Mouse (Mus musculus) intestine, postnatal 0 days (tissue): ENCODE results near the gene Ticam1. TPM values are rescaled to one million over a fixed set of nuclear protein-coding genes. Genes with fewer than 3 reads are reported as not detected.

Experiments used
- ATAC-seq: fragments of 200-750 bp; cut with Nextera tagmentation; 2 replicates; pipeline ENCODE4 v1.8.0; 2017; ENCODE audit warnings: mild to moderate bottlenecking, moderate TSS enrichment, moderate library complexity
- H3K27ac ChIP-seq: fragments of 300-500 bp; sonication (generic); 2 replicates; pipeline ENCODE4 v1.5.1; 2014; ENCODE audit warnings: mild to moderate bottlenecking, low read depth, low read length, moderate library complexity
- H3K27me3 ChIP-seq: fragments of 300-500 bp; sonication (generic); replicated peaks from 2 replicates; pipeline ENCODE4 v1.6.1; 2014; ENCODE audit warnings: low read length, mixed read lengths; ENCODE audit not compliant: control insufficient read depth, insufficient read depth
- H3K36me3 ChIP-seq: fragments of 300-500 bp; sonication (generic); 2 replicates; pipeline ENCODE4 v1.6.1; 2014; ENCODE audit warnings: mild to moderate bottlenecking, moderate library complexity; ENCODE audit not compliant: control insufficient read depth, insufficient read depth
- H3K4me1 ChIP-seq: fragments of 300-500 bp; sonication (generic); replicated peaks from 2 replicates; pipeline ENCODE4 v1.6.1; 2014; ENCODE audit warnings: antibody characterized with exemption, low read length, mixed read lengths; ENCODE audit not compliant: control insufficient read depth, insufficient read depth
- H3K4me2 ChIP-seq: fragments of 300-500 bp; sonication (generic); replicated peaks from 2 replicates; pipeline ENCODE4 v1.6.1; 2014; ENCODE audit warnings: low read depth, mild to moderate bottlenecking, moderate library complexity
- H3K4me3 ChIP-seq: fragments of 300-500 bp; sonication (generic); 2 replicates; pipeline ENCODE4 v1.5.1; 2014; ENCODE audit warnings: low read depth, low read length
- H3K9ac ChIP-seq: fragments of 300-500 bp; sonication (generic); 2 replicates; pipeline ENCODE4 v1.6.1; 2014; ENCODE audit warnings: mild to moderate bottlenecking, low read depth, low read length
- H3K9me3 ChIP-seq: fragments of 300-500 bp; sonication (generic); 2 replicates; pipeline ENCODE4 v1.6.1; 2016; ENCODE audit warnings: mixed run types; ENCODE audit not compliant: control insufficient read depth
- CTCF ChIP-seq: sonication (generic); IDR thresholded peaks from 2 replicates; pipeline ENCODE4 v1.5.1; 2016; ENCODE audit warnings: low read depth, mild to moderate bottlenecking, control low read depth, antibody characterized with exemption, moderate library complexity
- WGBS: fragments of 180-500 bp; shearing (Covaris S2); extraction: QIAGEN DNeasy Blood & Tissue Kit; methylation state at CpG from one replicate; pipeline ENCODE4 v1.1.7; 2014; 5-methylcytosine and 5-hydroxymethylcytosine counted together
- polyA plus RNA-seq: library from polyadenylated mRNA; unstranded; fragments of >200 nt; fragmentation: Nextera tagmentation; extraction: Ambion mirVana; gene quantifications from 2 replicates; pipeline ENCODE4 v1.2.1, GENCODE M21; 2015

Gene Ticam1
- polyA plus RNA-seq, 1 experiment from 2014 or later = 15.8 TPM

GRCm38 (mm10) chr17:56245608-56246007 lies 31.0 kb downstream of the Ticam1 start:
- H3K4me2 ChIP-seq = no peak overlapping the region
- H3K9me3 ChIP-seq = no peaks in the 10 kb centered on the region
- H3K4me1 ChIP-seq = no peaks in the 10 kb centered on the region
- no peak for ATAC-seq
- no peaks in the 10 kb centered on the region for H3K36me3 ChIP-seq
- no peak overlapping the region for H3K9ac ChIP-seq
- no peak overlapping the region for H3K27ac ChIP-seq
- H3K4me3 ChIP-seq = no peak overlapping the region
- peaks cover 5% of the 10 kb centered on the region for H3K27me3 ChIP-seq
- no peak for TF ChIP-seq CTCF
- 61% methylated on average over 7 of the region's 7 CpGs for WGBS

- 2% methylated on average over 33 of the region's 33 CpGs for WGBS
- TF ChIP-seq CTCF = peak; percentile 25; the same call in 1 of the 2 replicates
- ATAC-seq = peak; percentile 67
- H3K27me3 ChIP-seq = peaks cover 5% of the 10 kb centered on the region
- no peaks in the 10 kb centered on the region for H3K9me3 ChIP-seq
- no peaks in the 10 kb centered on the region for H3K36me3 ChIP-seq
- H3K4me2 ChIP-seq = no peak overlapping the region
- peak overlapping the region; percentile 7; the same call in 1 of the 2 replicates for H3K4me3 ChIP-seq
- no peak overlapping the region for H3K9ac ChIP-seq
- H3K4me1 ChIP-seq = no peaks in the 10 kb centered on the region
- H3K27ac ChIP-seq = no peak overlapping the region
These were observed 34.8 kb downstream of the Ticam1 start for GRCm38 (mm10) chr17:56241541-56242401.

DNA sequence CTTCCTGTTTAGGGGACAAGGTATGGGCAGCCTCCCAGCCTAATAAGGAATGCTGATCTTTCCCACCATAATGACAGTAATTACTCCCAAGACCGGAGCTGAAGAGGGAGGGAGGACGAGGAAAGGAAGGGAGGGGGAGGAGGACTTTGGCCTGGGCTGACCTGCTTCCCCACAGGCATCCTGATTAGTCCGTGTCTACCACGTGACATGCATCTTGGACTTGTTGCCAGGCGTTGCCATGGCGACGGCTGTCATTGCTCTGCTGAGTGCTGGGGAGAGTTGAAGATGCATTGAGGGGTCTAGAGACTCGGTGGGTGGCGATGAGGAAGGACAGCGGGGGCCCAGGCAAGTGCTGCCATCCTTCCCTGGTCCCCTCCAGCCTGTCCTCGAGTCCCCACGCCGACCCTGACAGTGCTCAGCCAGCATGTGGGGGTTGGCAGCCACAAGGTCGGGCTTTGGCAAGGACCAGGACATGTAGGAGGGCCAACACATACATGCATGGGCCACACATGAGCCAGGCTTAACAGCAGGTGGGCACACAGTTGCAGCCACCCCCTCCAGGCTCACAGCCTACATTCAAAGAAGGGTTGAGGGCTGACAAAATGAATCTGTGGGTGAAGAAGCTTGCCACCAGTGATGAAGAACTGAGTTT lies 42.6 kb downstream of the Ticam1 start:
- Histone ChIP-seq H3K4me1 (no peaks in the 10 kb centered on the region), H3K9ac (no peak overlapping the region), H3K4me3 (no peak overlapping the region), H3K36me3 (no peaks in the 10 kb centered on the region), H3K9me3 (no peaks in the 10 kb centered on the region), H3K4me2 (peak overlapping the region; percentile 17; the same call in 1 of the 2 replicates), H3K27ac (no peak overlapping the region), H3K27me3 (no peaks in the 10 kb centered on the region)
- WGBS = 2% methylated on average over 14 of the region's 14 CpGs
- ATAC-seq = peak; percentile 88
- no peak for TF ChIP-seq CTCF

DNA sequence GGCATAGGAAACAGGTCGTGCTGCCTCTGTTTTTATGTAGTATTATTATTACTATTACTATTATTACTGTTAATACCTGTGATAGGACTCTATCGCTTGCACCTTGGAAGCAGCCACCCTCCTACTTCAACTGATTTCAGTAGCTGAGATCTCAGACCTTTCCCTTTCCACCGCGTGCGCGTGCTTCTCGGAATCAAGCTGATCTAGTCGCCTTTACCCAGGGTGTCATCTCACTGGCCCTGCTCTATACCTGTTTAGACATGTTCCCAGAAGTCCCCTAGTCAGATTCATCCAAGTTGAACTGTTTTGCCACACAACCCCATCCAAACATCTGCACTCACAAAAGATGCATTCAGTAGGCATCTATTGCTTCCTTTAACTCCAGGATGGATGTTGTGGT lies 43.2 kb downstream of the Ticam1 start:
- TF ChIP-seq CTCF = no peak
- Histone ChIP-seq H3K36me3 (no peaks in the 10 kb centered on the region), H3K9me3 (no peaks in the 10 kb centered on the region), H3K4me3 (no peak overlapping the region), H3K9ac (no peak overlapping the region), H3K4me1 (no peaks in the 10 kb centered on the region), H3K27me3 (no peaks in the 10 kb centered on the region), H3K4me2 (peak overlapping the region; percentile 17; the same call in 1 of the 2 replicates), H3K27ac (no peak overlapping the region)
- WGBS = 51% methylated on average over 8 of the region's 8 CpGs
- no peak for ATAC-seq

- 63% methylated on average over 10 of the region's 10 CpGs for WGBS
- no peak overlapping the region for H3K27ac ChIP-seq
- no peaks in the 10 kb centered on the region for H3K27me3 ChIP-seq
- no peak for ATAC-seq
- no peaks in the 10 kb centered on the region for H3K4me1 ChIP-seq
- TF ChIP-seq CTCF = no peak
- H3K9ac ChIP-seq = no peak overlapping the region
- H3K4me2 ChIP-seq = no peak overlapping the region
- H3K9me3 ChIP-seq = no peaks in the 10 kb centered on the region
- no peaks in the 10 kb centered on the region for H3K36me3 ChIP-seq
- H3K4me3 ChIP-seq = no peak overlapping the region
These were observed 46.6 kb downstream of the Ticam1 start for GRCm38 (mm10) chr17:56229943-56230342.

DNA sequence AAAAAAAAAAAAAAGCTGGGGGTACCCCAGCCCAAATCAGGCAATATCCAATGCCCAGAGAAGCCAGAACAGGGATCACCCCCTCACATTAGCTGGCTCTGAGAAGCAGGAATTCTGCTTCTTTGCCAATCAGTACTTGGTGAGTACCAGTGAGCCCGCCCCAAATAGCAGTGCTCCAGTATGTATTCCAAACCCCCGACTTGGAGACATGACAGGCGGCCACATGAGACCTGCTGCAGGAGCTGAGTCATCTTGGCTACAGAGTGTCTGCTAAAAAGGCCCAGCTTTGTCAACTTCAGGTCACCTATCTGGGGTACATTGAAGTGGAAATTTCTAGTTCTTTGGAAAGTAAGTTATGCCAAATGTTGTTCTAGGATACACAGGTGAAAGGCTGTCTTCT lies 50.0 kb downstream of the Ticam1 start:
- Histone ChIP-seq H3K27ac (no peak overlapping the region), H3K9me3 (no peaks in the 10 kb centered on the region), H3K9ac (no peak overlapping the region), H3K36me3 (no peaks in the 10 kb centered on the region), H3K4me2 (no peak overlapping the region), H3K4me1 (no peaks in the 10 kb centered on the region), H3K27me3 (no peaks in the 10 kb centered on the region), H3K4me3 (no peak overlapping the region)
- ATAC-seq = no peak
- TF ChIP-seq CTCF = no peak
- 69% methylated on average over 3 of the region's 3 CpGs for WGBS
